Mouse (Mus musculus): ENCODE data around the gene Wfdc21.

- no peak for TF ChIP-seq CTCF (IDR thresholded peaks at IDR 0.05; ENCODE audit: low read depth)
- no peak for TF ChIP-seq EP300 (optimal IDR thresholded peaks at IDR 0.05)
Observed at GRCm38 (mm10) chr11:83734215-83734614, 12.5 kb upstream of the Wfdc21 start.
